Mouse (Mus musculus): ENCODE measurements around the gene Vmn1r116.
"Not testable (repeated sequence)": the region's sequence is repeated elsewhere in the genome, so short reads cannot be mapped to it uniquely, and the experiment has no call there.

Gene Vmn1r116

DNA sequence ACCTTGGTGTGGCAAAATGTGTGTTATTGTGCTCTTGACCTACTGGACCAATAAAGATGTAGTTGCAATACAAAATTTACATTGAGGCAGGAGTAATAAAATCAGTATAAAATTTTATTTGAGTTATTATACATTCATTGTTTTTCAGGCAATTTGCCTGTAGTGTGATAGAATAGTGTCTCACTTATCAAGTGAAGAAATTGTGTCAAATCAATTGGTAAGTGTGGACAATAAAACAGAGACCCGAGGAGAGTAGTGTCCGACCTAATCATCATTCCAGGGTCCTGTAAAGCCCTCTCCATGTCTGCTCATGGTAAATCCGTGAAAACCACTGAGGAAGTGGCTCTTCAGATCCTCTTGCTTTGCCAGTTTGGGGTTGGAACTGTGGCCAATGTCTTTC, at the start of gene Vmn1r116:
Gene Vmn1r116, plus strand, starts transcription at position 301 of the 400 bp plus-strand sequence.
- DNase-seq (ENCODE audit: low spot score) = not testable (repeated sequence)

DNA sequence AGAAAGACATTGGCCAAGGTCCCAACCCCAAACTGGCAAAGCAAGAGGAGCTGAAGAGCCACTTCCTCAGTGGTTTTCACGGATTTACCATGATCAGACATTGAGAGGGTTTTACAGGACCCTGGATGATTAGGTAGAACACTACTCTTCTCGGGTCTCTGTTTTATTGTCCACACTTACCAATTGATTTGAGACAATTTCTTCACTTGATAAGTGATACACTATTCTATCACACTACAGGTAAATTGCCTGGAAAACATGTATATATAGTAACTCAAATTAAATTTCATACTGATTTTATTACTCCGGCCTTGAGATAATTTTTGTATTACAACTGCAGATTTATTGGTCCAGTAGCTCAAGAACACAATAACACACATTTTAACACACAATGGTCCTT, 27.2 kb upstream of the Vmn1r116 start, which contains the start of gene Vmn1r115:
Gene Vmn1r115, minus strand, starts transcription at position 101 of the 400 bp plus-strand sequence.
- not testable (repeated sequence) for DNase-seq (ENCODE audit: low spot score)

DNA sequence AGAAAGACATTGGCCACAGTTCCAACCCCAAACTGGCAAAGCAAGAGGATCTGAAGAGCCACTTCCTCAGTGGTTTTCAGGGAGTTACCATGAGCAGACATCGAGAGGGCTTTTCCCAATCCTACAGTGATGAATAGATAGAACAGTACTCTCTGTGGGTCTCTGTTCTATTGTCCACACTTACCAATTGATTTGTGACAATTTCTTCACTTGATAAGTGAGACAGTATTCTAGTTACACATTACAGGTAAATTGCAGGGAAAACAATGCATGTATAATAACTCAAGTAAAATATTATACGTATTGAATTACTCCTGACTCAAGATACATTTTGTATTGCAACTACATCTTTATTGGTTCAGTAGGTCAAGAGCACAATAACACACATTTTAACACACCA, 12.0 kb downstream of the Vmn1r116 start, which contains the start of gene Vmn1r117:
Gene Vmn1r117, minus strand, starts transcription at position 101 of the 400 bp plus-strand sequence.
- DNase-seq (ENCODE audit: low spot score) = not testable (repeated sequence)

DNA sequence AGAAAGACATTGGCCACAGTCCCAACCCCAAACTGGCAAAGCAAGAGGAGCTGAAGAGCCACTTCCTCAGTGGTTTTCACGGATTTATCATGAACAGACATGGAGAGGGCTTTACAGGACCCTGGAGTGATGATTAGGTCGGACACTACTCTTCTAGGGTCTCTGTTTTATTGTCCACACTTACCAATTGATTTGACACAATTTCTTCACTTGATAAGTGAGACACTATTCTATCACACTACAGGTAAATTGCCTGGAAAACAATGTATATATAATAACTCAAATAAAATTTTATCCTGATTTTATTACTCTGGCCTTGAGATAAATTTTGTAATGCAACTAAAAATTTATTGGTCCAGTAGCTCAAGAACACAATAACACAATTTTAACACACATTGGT, 40.2 kb downstream of the Vmn1r116 start, which contains the start of gene Vmn1r118:
Gene Vmn1r118, minus strand, starts transcription at position 101 of the 400 bp plus-strand sequence.
- DNase-seq (ENCODE audit: low spot score) = not testable (repeated sequence)

Measured in layer of hippocampus, adult 9-10 months (tissue).